Mouse (Mus musculus): ENCODE results near the gene Vps13a.

DNA sequence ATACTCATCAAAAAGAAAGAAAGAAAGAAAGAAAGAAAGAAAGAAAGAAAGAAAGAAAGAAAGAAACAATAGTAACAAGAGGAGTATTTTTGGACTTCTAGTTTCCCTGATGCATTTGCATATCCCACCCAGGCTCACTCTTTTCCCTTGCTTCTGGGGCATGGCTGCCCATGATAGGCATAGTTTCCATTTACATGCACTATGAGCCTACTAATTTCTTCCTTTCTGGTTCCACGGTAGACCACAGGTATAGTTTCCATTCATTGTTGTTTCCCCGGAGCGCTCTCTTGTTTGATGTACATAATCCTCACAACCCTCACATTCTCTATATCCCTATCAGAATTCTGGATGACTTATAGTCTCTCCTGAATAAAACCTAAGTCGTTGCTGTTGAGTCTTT lies 9.2 kb upstream of the Vps13a start:
- no peak for TF ChIP-seq CTCF (IDR thresholded peaks at IDR 0.05; ENCODE audit: control insufficient read depth, insufficient read depth, low read length)
- no peak for TF ChIP-seq POLR2A (IDR thresholded peaks at IDR 0.05; ENCODE audit: borderline replicate concordance, control insufficient read depth, low read depth, low read length)

Data from bone marrow, adult 2 months (tissue).